Mouse (Mus musculus): ENCODE measurements around the gene Tmc6. TPM values are rescaled to one million over a fixed set of nuclear protein-coding genes. Genes with fewer than 3 reads are reported as not detected.

Tmc6 gene
- total RNA-seq, 1 experiment from 2014 or later: 40.7 TPM

DNA sequence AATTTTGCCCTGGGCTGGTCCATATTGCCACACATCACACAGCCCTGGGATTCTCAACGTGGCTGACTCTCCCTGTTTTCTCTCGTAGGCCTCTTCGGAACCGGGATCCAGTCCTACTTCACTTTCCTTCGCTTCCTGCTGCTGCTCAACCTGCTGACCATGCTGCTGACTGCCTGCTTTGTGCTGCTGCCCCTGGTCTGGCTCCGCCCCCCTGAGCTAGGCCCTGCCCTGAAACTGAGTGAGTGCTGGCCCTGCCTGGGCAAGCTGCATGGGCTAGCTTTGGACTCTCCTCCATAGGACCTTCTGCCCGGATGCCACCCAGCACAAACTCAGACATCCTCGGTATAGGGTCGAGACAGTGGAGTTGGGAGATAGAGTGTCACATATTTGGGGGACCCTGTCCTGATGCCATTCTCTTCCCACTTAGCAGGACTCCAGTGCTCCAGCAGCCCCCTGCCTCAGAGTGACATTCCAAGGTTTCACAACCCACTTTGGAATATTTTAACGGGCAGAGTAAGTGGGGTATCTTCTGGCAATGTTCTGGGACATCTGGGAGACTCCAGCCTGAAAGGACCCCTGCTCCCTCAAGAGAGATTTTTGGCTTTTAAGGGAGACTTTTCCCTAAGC, 1.8 kb upstream of the Tmc6 start:
- no peak for ATAC-seq (replicated peaks; ENCODE audit: low read depth, poor library complexity, severe bottlenecking)

DNA sequence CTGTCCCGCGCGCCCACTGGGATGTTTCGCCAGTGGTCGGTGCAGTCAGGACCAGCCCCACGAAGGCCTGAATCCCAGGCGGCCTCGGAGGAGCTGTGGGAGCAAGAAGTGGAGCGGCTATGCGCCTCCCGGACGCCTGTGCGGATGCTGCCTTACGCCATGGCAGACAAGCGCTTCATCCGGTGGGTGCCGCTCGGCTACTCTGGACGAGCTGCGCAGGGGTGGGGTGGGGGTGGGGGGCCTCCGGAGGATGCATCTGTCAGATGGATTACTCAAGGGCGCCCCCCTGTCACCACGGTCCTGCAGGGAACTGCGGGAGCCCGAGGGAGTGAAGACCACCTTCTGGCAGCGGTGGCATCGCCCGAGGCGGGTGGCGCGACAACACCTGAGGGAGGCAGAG, 1.1 kb upstream of the Tmc6 start:
- ATAC-seq (replicated peaks; ENCODE audit: low read depth, poor library complexity, severe bottlenecking): 0 out of 2 replicates have a peak, but pooled peaks have one; percentile 6

DNA sequence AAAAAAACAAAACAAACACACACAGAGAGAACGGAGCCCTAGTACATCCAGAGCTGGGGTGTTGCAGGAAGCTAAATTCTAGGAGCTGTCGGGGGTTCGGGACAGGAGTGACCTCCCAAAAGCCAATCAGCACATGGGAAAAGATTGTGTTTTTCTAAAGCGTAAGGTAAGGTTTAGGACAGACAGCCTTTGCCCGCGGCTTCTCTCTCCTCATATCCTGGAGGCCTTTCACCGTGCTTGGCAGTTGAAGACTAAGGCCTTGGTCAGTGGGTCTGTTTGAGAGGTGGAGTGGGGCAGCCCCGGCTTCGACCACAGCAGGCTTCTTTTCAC, 672 bp upstream of the Tmc6 start:
- ATAC-seq (replicated peaks; ENCODE audit: low read depth, poor library complexity, severe bottlenecking): no peak

DNA sequence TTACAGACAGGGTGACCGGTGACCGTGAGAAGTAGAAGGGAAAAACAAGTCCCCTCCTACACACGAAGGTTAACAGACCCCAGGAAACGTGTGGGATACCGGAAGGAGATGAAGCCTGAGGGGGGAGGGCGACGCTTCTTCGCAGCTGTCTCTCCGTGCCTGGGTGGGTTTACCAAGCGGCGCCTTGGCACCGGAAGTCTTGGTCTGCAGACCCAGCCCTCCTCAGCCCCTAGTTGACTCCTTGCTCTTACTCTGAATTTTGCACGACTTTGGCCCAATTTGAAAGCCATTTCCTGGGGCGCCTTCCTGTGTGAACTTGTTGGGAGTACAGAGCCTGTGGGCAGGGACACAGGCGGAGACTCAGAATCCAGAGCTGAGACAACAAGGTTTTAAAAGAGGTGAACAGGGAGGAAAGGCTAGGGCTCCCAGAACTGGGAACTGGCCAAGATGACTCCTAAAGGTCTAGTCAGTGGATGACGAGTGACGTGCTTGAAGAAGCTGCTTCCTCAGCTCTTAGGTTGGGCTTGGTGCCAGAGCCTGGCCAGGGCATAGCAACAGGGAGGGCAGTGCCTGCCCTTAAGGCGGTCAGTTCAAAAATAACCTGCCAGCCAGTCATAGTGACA, 688 bp downstream of the Tmc6 start:
- no peak for ATAC-seq (replicated peaks; ENCODE audit: low read depth, poor library complexity, severe bottlenecking)

DNA sequence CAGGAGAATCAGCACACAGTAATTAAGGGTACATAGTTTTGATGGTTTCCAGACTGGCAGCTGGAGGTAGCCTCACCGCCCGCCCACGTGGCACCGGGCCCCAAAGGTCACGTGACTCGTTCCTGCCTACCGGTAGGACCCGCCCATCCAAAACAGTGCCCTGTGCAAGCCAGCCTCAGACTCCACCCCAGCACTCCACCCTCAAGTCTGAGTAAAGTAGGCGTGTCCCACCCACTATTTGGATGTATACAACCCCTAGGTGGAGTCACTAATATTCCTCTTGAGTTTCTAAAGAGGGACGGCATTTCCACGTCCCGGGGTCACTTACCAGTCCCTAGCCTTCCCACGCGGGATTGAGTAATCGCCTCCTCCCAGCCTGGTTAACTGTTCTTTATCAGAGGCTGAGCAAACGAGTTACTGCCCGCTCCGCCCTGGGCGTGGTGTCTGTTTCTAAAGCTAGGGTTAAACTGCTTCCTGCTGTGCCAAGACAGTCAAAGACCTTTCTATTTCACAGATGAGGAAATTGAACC, 1.4 kb downstream of the Tmc6 start:
- peak; percentile 71 for ATAC-seq (replicated peaks; ENCODE audit: low read depth, poor library complexity, severe bottlenecking)

DNA sequence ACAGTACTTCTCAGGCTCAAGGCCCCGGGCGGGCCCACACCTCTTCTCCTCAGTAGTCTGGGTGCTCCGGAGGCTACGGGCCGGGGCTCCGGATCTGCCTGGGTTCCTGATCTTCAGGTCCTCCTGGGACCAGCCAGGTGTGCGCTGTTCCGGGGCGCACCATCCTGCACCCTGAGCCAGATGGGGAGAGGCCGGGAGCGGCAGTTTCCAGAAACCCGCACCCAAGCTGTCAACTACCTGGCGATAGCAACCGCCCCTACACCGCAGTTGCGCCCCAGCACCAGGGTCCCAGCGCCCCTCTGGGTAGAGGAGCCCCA, 1.8 kb downstream of the Tmc6 start:
- ATAC-seq (replicated peaks; ENCODE audit: low read depth, poor library complexity, severe bottlenecking): no peak

DNA sequence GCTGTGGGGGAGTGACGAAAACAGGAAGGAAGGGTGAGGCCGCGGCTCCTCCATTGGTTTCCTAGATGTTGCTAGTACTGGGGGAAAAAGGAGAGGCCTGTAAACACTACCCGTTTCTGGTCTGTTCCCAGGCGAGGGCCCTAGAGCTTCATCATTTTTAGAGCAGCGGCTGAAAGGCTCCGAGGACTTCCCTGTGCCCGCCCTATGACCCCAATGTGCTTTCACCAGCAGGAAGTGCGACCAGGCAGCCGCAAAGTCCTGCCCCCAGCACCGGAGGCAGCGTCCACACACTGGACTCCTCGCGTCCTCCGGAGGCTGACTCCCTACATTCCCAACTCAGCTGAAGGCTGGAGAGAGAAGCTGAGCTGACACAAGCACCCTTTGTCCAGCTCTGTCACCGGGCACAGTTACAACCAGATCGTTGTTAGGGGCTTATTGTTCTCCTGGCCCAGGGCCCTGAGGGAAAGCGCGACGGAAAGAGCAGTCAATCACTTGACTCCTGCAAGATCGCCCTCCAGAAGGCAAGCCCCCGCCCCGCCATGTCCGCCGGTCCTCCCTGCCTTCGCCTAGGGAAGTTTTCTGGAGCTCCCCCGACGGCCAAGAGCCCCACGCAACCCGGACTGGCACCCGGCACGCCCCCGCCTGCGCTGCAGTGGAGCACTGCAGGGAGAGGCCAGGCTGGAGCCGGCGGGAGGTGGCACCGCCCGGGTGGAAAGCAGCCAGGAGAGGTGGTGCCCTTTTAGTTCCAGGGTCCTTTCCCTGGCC, 2.4 kb downstream of the Tmc6 start:
- peak; percentile 17 for ATAC-seq (replicated peaks; ENCODE audit: low read depth, poor library complexity, severe bottlenecking)

DNA sequence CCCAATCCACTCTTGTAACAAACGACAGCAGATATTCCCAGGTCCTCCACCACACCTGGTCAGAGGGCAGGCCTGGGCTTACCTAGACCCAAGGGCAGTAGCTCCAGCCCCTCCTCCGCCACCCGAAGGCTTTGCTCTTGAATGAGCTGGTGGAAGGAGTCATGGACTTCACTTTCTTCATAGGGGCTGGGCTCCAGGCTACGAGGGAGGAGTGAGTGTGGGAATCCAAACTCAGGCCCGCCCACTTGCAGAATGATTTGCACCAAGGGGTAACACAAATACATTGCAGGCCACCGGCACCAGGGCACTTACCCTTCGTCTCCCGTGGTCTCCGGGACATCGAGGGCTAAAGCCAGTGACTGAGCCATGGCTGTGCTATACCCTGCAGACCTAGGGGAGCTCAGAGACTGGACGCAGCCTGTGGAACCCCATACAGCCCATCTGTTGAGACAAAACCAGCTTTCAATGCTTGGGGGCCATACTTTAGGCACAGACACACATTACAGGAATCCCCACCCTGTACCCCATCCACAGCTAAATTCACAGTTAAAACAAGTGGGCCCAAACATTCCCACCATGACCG, 3.1 kb downstream of the Tmc6 start:
- no peak for ATAC-seq (replicated peaks; ENCODE audit: low read depth, poor library complexity, severe bottlenecking)

DNA sequence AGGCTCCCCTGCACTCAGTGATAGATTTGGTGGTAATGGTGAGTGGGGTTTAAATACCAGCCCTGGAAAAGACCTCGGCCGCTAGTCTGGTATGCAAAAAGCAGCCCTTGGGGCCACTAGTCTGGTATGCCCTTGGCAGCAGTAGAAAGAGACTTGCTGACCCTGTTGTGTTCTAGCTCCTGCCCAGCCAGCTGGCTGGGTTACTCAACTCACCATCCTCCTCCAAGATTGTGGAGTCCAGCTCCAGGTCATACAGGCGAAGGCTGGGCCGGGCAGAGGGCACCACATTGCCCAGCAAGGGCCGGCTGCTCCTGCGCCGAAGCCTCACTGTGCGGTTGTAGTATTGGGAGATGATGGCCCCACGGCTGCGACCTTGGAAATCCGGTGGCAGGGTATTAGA, 4.0 kb downstream of the Tmc6 start:
- ATAC-seq (replicated peaks; ENCODE audit: low read depth, poor library complexity, severe bottlenecking): no peak

DNA sequence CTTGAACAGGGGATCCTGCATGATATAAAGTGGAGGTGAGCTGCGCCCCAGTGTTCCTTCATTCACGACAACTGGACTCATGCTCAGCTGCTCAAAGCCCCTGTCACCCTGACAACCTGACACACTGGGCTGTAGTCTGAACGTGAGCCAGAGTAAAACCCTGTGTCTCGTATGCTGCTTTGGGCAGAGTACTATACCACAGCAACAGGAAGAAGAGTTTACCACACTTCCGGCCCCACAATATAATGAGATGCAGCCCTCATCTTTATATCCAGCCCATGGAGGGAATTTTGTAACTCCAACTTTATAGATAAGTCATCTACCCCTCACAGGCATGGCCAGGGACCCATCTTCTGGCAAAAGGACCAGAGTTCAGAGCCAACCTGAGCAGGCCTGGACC, 4.9 kb downstream of the Tmc6 start:
- ATAC-seq (replicated peaks; ENCODE audit: low read depth, poor library complexity, severe bottlenecking): no peak

DNA sequence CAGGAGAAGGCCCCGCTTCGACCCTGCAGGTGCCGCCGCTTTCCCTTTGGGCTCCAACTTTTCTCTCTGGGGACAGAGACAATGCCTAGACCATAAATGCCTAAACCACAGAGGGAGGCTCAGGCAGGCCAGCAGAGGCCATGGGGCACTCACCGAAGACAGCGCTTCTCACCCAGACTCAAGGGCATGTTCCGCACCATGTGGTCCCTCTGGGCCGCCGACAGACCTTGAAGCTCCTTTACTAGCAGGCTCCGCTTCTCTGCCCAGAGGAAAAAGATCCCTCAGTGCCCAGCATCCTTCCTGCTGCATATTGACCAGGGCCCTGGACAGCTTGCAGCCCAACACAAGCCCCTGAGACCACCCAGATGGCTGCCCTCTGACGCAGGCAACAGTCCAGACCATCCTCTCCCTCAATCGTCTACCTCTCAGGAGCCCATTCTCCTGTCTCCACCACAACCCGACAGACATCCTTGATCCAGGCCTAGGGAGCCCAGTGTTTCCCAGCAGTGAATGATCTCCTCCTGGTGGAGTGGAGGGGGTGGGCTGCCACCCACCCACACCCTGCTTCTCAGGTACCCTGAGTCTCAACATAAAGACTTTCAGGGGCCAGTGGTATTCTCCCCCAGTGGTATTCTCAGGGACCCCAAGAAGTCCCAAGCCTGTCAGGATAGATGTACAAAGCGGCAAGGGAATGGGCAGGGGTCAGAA, 5.8 kb downstream of the Tmc6 start:
- ATAC-seq (replicated peaks; ENCODE audit: low read depth, poor library complexity, severe bottlenecking): no peak

DNA sequence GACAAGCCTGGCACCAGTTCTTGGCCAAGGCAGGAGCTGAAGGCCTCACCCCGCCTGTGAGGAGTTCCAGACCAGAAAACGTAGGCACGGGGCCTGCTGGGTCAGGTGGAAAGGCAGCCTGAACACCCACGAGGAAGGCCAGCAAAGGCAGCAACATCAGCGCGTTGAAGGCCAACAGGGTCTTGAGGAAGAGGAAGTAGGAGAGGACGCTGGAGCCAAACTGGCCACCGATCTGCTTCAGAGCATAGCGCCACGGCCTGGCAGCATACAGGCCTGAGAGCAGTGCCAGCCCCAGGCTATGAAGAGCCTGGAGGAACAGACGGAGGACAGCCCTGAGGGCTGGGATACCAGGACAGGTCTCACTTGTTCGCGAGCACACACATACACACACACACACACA, 6.5 kb downstream of the Tmc6 start:
- ATAC-seq (replicated peaks; ENCODE audit: low read depth, poor library complexity, severe bottlenecking): no peak

DNA sequence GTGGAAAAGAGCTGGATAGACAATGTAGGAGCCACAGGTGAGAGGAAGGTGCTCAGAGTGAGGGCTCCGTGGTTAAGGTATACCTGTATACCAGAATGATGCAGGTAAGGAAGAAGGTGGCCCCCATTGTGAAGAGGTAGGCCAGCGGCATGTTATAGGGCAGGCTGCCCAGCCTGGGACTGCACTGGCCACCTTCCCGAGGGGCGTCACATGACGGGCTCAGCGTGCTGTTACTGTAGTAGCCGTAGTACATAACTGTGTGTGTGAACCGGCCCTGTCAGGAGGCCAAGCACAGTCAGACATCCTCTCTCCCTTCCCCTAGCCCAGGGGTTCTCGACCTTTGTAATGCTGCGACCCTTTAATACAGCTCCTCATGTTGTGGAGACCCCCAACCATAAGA, 7.1 kb downstream of the Tmc6 start:
- no peak for ATAC-seq (replicated peaks; ENCODE audit: low read depth, poor library complexity, severe bottlenecking)

DNA sequence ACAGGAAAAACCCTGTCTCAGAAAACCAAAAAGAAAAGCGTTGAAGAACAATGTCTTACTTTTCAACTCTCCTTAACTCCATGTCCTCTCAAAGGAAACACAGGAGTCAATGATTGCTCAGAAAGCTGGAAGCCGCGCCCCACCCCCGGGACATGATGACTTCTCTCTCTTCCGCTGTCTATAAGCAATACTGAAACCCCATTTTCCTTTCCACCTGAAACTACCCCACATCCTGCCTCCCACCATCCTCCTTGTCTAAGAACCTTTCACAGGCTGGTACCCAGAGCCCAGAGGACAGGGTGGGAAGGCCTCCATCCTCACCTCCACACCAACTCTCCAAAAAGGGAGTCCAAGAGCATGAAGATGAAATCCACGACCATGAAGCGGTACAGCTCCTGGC, 9.6 kb downstream of the Tmc6 start:
- no peak for ATAC-seq (replicated peaks; ENCODE audit: low read depth, poor library complexity, severe bottlenecking)

DNA sequence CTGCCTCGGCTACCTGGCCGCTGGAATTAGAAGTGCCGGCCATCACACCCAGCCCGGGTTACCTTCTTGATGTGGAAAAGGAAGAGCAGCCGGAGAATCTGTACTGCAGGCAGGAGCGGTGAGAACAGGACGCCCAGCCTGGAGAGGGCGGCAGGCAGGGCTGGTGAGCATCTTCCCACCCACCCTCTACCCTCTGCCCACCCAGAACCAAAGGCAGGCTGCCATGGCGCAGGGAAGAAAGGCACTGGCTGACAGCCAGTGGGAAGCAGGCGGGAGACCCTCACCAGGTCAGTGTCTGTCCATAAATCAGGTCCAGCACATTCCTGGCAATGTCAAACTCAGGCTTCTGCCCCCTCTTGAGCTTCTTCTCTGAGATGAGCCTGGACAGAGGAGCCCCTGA, 11.6 kb downstream of the Tmc6 start:
- no peak for ATAC-seq (replicated peaks; ENCODE audit: low read depth, poor library complexity, severe bottlenecking)

DNA sequence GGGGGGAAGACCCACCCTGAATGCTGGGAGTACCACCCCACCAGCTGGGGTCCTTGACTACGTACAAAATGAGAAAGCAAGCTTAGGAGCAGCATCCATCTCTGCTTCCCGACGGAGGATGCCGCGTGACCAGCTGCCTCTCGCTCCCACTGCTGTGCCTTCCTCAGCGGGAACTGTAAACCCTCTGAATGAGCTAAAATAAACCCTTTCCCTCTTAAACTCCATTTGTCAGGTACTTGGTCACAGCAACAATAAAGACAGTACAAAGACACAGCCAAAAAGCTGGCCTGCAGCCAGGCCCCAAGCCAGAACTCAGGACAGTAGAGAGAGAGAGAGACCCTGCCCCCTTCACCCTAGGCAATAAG, 12.3 kb downstream of the Tmc6 start:
- no peak for ATAC-seq (replicated peaks; ENCODE audit: low read depth, poor library complexity, severe bottlenecking)

DNA sequence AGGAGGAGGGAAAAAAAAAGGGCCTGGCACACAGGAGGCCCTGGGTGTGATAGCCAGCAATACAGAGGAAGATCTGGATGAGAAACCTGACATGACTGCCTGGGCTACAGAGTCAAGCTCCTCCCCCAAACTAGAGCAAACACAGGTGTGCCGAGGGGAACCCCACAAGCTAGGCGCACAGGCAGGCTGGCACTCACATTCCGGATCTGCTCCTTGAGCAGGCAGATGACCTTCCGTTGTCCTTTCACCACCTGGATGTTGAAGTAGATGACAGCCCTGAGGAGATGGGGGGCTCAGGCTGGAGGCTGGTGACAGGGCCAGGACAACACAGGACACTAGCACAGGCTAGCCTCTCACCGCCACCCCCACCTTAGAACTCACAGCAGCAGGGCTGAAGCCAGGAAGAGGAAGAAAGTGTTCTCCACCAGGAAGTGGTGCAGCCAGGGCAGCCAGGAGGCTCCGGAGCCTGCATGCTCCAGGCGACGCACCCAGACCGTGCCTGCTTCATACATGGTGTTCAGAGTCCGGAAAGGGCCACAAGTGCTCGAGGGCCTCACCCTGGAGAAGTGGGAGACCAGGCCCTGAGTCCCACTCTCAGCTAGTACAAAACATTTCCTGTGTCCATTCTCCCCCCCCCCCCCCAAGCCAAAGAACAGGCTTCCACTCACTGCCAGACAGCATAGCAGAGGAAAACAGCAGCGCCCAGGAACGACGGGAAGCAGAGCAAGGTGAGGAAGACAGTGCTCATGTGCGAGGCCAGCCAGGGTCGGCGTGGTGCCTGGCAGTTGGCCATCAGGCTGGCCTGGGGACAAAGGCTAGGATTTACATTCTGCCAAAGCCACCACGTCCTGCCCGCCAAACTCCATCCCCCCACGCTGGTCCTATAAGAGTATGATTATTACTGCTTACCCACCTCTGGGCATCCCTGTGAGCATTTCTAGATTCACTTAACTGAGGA, 13.0 kb downstream of the Tmc6 start:
- no peak for ATAC-seq (replicated peaks; ENCODE audit: low read depth, poor library complexity, severe bottlenecking)

DNA sequence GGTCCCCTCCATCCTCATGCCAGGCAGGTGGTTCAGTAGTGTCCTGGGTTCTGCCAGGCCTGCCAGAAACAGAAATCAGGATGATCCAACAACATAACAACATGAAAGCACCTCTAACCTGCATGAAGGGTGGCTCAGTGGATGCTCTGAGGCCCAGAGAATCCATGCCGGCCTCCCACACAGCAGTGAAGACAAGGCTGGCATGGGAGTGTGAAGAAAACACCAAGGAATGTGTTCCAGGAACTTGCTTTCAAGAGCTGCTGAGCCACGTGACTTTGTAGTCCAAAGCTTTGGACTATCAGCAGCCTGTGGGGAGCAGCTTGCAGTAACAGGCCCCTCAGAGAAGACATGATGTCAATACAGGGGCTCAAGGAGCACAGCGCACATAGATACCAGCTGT, 15.7 kb downstream of the Tmc6 start:
- no peak for ATAC-seq (replicated peaks; ENCODE audit: low read depth, poor library complexity, severe bottlenecking)

DNA sequence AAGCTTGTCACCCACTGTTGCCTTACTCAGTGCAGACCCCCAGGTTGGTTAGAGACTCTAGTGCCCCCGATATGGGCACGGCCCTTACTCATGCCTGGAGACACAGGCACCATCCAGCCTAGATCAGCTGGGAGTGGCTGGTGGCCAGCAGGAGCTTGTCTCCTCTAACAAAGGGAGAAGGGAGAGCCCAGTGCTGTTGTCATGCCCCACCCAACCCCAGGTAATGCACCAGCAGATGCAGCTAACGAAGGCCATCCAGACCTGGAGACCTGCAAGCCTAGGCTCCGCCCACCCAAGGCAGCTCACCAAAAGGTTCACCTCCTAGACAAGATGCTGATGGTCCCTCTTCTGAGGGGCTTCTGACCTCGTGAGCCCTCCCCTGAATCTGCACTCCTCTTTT, 16.6 kb downstream of the Tmc6 start:
- ATAC-seq (replicated peaks; ENCODE audit: low read depth, poor library complexity, severe bottlenecking): no peak

DNA sequence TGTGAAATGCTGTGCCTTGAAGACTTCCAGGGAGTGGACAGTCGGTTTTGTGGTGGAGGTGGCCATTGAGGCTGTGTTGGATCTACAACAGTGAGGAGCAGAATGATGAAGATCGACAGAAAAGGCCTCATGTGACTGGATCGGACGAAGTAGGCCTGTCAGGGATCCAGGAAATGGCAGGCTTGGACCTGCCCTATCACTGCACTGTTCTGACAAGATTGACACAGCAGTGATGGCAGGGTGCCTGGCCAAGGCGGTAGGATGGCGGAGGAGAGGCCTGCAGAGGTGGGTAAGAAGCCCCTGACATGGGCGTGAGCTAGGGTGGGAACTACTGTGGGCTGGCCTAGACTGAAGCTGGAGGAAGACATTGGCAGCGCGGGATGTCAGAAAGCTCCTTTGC, 17.7 kb downstream of the Tmc6 start:
- ATAC-seq (replicated peaks; ENCODE audit: low read depth, poor library complexity, severe bottlenecking): no peak

Data from common myeloid progenitor, adult 5-6 weeks (primary cell).